Mouse (Mus musculus) lung, postnatal 0 days (tissue): ENCODE data around the gene Fpr2.

Experiments used
- CTCF ChIP-seq: IDR thresholded peaks from 2 replicates; pipeline ENCODE4 v1.5.1; 2016; ENCODE audit warnings: antibody characterized with exemption, mild to moderate bottlenecking
- EP300 ChIP-seq: IDR thresholded peaks from 2 replicates; pipeline ENCODE4 v1.6.1; 2016; ENCODE audit warnings: antibody characterized with exemption, mild to moderate bottlenecking, control low read depth

DNA sequence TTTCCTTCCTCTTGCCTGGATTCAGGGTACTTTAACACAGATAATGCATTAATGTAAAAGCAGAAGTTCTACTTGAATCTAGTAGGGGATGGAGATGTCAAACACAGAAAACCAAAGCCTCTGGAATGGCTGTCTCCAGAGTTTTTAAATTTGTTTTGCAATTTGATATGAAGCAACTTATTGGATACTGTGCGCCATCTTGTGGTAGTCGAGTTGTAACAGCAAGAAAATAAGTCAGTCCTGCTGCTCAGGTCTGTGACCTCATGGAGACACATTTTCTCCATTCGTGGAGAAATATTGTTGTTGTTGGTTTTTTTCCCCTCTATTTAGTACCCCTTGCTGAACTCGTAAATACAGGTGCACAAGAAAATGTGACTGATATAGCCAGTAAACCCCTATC lies 8.4 kb downstream of the Fpr2 start:
- TF ChIP-seq CTCF (peak; percentile 81), EP300 (no peak)
